ENCODE assay signal across 25 mouse cellular contexts in the genomic region with DNA sequence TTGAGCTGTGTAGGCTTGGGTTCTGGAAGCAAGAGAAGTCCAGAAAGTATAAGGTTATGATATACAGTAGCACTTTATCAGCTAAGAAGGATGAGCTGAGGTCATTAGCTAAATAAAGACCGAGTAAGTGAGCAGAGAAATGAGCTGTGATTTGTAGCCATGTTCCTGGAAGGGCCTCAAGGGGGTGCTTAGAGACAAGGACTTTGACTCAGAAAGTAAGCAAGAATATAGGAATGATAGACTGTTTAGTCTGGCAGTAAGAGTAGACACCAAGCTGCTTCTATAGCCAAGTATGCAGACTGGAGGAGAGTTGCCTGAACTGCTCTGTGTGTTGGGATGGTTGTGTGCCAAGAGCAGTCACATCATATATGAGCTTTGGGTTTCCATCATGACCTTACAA. TPM values are rescaled to one million over a fixed set of nuclear protein-coding genes. Genes with fewer than 3 reads are reported as not detected.
DNase-seq lines count a peak whose midpoint lies in the region; ATAC-seq and TF ChIP-seq lines count a peak whose summit lies in the region.
"Had no signal": no experiment of that assay in that cellular context is flagged by ENCODE, and none has a peak within 500 bp of the region (broad histone marks: within the 10 kb centered on the region; RNA-seq: fewer than 3 reads in every experiment).

No protein-coding gene starts in this region.

- H3K4me3 ChIP-seq in gastrocnemius, adult 2 months, result no peak overlapping the region
- H3K4me3 ChIP-seq in heart, embryonic 11.5 days (ENCODE audit: low read depth, low read length), result no peak overlapping the region
- H3K4me3 ChIP-seq in lung, embryonic 15.5 days, result no peak overlapping the region
- H3K4me3 ChIP-seq: embryonic facial prominence, embryonic 15.5 days; erythroblast, embryonic 14.5 days; forebrain, embryonic 10.5 days; heart, embryonic 10.5 days; heart, embryonic 15.5 days; hindbrain, embryonic 13.5 days had no signal

- H3K27ac ChIP-seq in gastrocnemius, adult 2 months, result no peak overlapping the region
- no peak overlapping the region for H3K27ac ChIP-seq in heart, embryonic 11.5 days (ENCODE audit: low read depth, low read length)
- H3K27ac ChIP-seq in lung, embryonic 15.5 days, result no peak overlapping the region
- H3K27ac ChIP-seq: embryonic facial prominence, embryonic 15.5 days; forebrain, embryonic 10.5 days; heart, embryonic 10.5 days; heart, embryonic 15.5 days; hindbrain, embryonic 13.5 days; hindbrain, postnatal 0 days had no signal

- no peaks in the 10 kb centered on the region for H3K9me3 ChIP-seq in heart, embryonic 11.5 days (replicated peaks; ENCODE audit: control insufficient read depth, low read length)
- H3K9me3 ChIP-seq in lung, embryonic 15.5 days, result no peaks in the 10 kb centered on the region
- H3K9me3 ChIP-seq: embryonic facial prominence, embryonic 15.5 days; forebrain, embryonic 10.5 days; G1E; heart, embryonic 10.5 days; heart, embryonic 15.5 days; hindbrain, embryonic 13.5 days had no signal

- H3K36me3 ChIP-seq in heart, embryonic 11.5 days (ENCODE audit: control insufficient read depth, insufficient read depth, low read length), result peaks cover 25% of the 10 kb centered on the region
- H3K36me3 ChIP-seq in lung, embryonic 15.5 days, result peaks cover 78% of the 10 kb centered on the region

- DNase-seq in gastrocnemius, adult 2 months, result no peak
- DNase-seq in gastrocnemius, postnatal 10 days, result no peak
- DNase-seq in heart, postnatal 10 days, result peak; percentile 15 to 16
- no peak for DNase-seq in lung, adult 18-20 months
- peak; percentile 7 for DNase-seq in testis, postnatal 10 days (ENCODE audit: low spot score)
- no peak for DNase-seq in testis, postnatal 14 days (ENCODE audit: low spot score)
- DNase-seq: adrenal gland, postnatal 10 days; B cell, adult 2 months; cerebellum, adult 11 months; cerebellum, adult 8-10 months; cerebellum, postnatal 14 days; embryo, embryonic 11 days; gastrocnemius, postnatal 14 days had no signal

- intact Hi-C loops in gastrocnemius, adult 2 months (cut with DNase I), result loop anchor here (5.0 kb wide), 1 partner anchor 46 kb away; no protein-coding TSS in a partner anchor
- intact Hi-C loops in heart, postnatal 10 days (cut with DNase I), result loop anchor here (10.0 kb wide), 1 partner anchor 249 kb away; a partner anchor contains a TSS

- H3K9ac ChIP-seq in heart, embryonic 11.5 days (ENCODE audit: low read depth, low read length), result no peak overlapping the region
- H3K9ac ChIP-seq in lung, embryonic 15.5 days, result no peak overlapping the region
- H3K9ac ChIP-seq: embryonic facial prominence, embryonic 15.5 days; heart, embryonic 15.5 days; hindbrain, embryonic 13.5 days had no signal

- H3K27me3 ChIP-seq in heart, embryonic 11.5 days (ENCODE audit: control insufficient read depth, insufficient read depth, low read length), result no peaks in the 10 kb centered on the region
- H3K27me3 ChIP-seq in lung, embryonic 15.5 days, result no peaks in the 10 kb centered on the region
- H3K27me3 ChIP-seq: embryonic facial prominence, embryonic 15.5 days; heart, embryonic 15.5 days; hindbrain, embryonic 13.5 days had no signal

- no peak for ATAC-seq in heart, embryonic 11.5 days (replicated peaks; ENCODE audit: insufficient number of reproducible peaks, low FRiP score, low TSS enrichment)
- 0 out of 2 replicates have a peak, but pooled peaks have one; percentile 31 for ATAC-seq in lung, embryonic 15.5 days (ENCODE audit: borderline replicate concordance, extremely low read depth, low FRiP score, low TSS enrichment)
- ATAC-seq: CD4-positive, CD25-positive, alpha-beta regulatory T cell, adult 4 months; forebrain, embryonic 14.5 days; hindbrain, postnatal 0 days had no signal

- H3K4me2 ChIP-seq in heart, embryonic 11.5 days, result no peak overlapping the region
- H3K4me2 ChIP-seq in lung, embryonic 15.5 days, result no peak overlapping the region
- H3K4me2 ChIP-seq: embryonic facial prominence, embryonic 15.5 days; heart, embryonic 15.5 days; hindbrain, embryonic 13.5 days had no signal

- 0 out of 2 replicates have a peak, but pooled peaks cover 5% of the 10 kb centered on the region for H3K4me1 ChIP-seq in heart, embryonic 11.5 days (ENCODE audit: control insufficient read depth, insufficient read depth, low read length)
- no peaks in the 10 kb centered on the region for H3K4me1 ChIP-seq in lung, embryonic 15.5 days
- H3K4me1 ChIP-seq: embryonic facial prominence, embryonic 15.5 days; forebrain, embryonic 10.5 days; heart, embryonic 10.5 days; hindbrain, embryonic 13.5 days had no signal

- 64% methylated on average over 1 of the region's 1 CpGs for WGBS in heart, embryonic 11.5 days (ENCODE audit: insufficient replicate concordance)
- WGBS in lung, embryonic 15.5 days, result 58% methylated on average over 1 of the region's 1 CpGs

- TF ChIP-seq CTCF in gastrocnemius, adult 2 months (IDR thresholded peaks at IDR 0.05), result peak; percentile 7; the same call in 1 of the 2 replicates

RNA-seq across cellular contexts. Expression of a gene that starts 30.1 kb away (rescaled TPM):
- total RNA-seq in gastrocnemius, adult 2 months (2021), result 10 to 100 TPM; 29.2 to 43.7 TPM
- total RNA-seq in gastrocnemius, postnatal 10 days (2021), result 10 to 100 TPM; 30.3 to 34.0 TPM
- total RNA-seq in heart, postnatal 10 days (2021), result 10 to 100 TPM; 55.9 to 60.1 TPM
- polyA plus RNA-seq in heart, embryonic 11.5 days (2014; fragmentation: Nextera tagmentation; extraction: Ambion mirVana), result 79.6 and 84.8 TPM in 2 replicates
- 83.9 and 87.9 TPM in 2 replicates for polyA plus RNA-seq in lung, embryonic 15.5 days (2015; fragmentation: Nextera tagmentation; extraction: Ambion mirVana)

Comparison
In these comparisons a context has a peak if more than half of its experiments do, and no peak if none do; other contexts are left out.
1. DNase-seq: peak in heart, postnatal 10 days (2 of 2) and testis, postnatal 10 days (single experiment); none in gastrocnemius, adult 2 months (single experiment), gastrocnemius, postnatal 10 days (single experiment), lung, adult 18-20 months (0 of 2) and testis, postnatal 14 days (single experiment).